Mouse (Mus musculus) limb, embryonic 12.5 days (tissue): ENCODE results near the gene Ppp1r9b. TPM values are rescaled to one million over a fixed set of nuclear protein-coding genes. Genes with fewer than 3 reads are reported as not detected.

ENCODE experiments used
- ATAC-seq: fragments of 200-750 bp; cut with Nextera tagmentation; 2 replicates; pipeline ENCODE4 v1.8.0; 2017; ENCODE audit warnings: low read depth, moderate TSS enrichment; ENCODE audit not compliant: insufficient number of reproducible peaks, insufficient read depth, low FRiP score, low TSS enrichment
- H3K27ac ChIP-seq: fragments of 300-500 bp; sonication (generic); 2 replicates; pipeline ENCODE4 v1.5.1; 2016; ENCODE audit warnings: mild to moderate bottlenecking, moderate library complexity
- H3K27me3 ChIP-seq: fragments of 300-500 bp; sonication (generic); 2 replicates; pipeline ENCODE4 v1.6.1; 2016; ENCODE audit warnings: mild to moderate bottlenecking, moderate library complexity
- H3K36me3 ChIP-seq: fragments of 300-500 bp; sonication (generic); 2 replicates; pipeline ENCODE4 v1.6.1; 2016; ENCODE audit warnings: mild to moderate bottlenecking, moderate library complexity
- H3K4me1 ChIP-seq: fragments of 300-500 bp; sonication (generic); replicated peaks from 2 replicates; pipeline ENCODE4 v1.6.1; 2016
- H3K4me2 ChIP-seq: fragments of 300-500 bp; sonication (generic); 2 replicates; pipeline ENCODE4 v1.6.1; 2016; ENCODE audit warnings: mild to moderate bottlenecking, moderate library complexity
- H3K4me3 ChIP-seq: fragments of 300-500 bp; sonication (generic); replicated peaks from 2 replicates; pipeline ENCODE4 v1.5.1; 2016; ENCODE audit warnings: mild to moderate bottlenecking
- H3K9ac ChIP-seq: fragments of 300-500 bp; sonication (generic); replicated peaks from 2 replicates; pipeline ENCODE4 v1.6.1; 2016; ENCODE audit warnings: mild to moderate bottlenecking, moderate library complexity
- H3K9me3 ChIP-seq: fragments of 300-500 bp; sonication (generic); 2 replicates; pipeline ENCODE4 v1.6.1; 2016; ENCODE audit warnings: mild to moderate bottlenecking, moderate library complexity
- WGBS: fragments of 180-500 bp; shearing (Covaris S2); methylation state at CpG from one replicate; pipeline ENCODE4 v1.1.7; 2016; 5-methylcytosine and 5-hydroxymethylcytosine counted together
- polyA plus RNA-seq: library from polyadenylated mRNA; unstranded; fragments of >200 nt; fragmentation: Nextera tagmentation; extraction: Ambion mirVana; gene quantifications from 2 replicates; pipeline ENCODE4 v1.2.1, GENCODE M21; 2016

The Ppp1r9b gene
- polyA plus RNA-seq, 1 experiment from 2014 or later: 12.0 TPM

DNA sequence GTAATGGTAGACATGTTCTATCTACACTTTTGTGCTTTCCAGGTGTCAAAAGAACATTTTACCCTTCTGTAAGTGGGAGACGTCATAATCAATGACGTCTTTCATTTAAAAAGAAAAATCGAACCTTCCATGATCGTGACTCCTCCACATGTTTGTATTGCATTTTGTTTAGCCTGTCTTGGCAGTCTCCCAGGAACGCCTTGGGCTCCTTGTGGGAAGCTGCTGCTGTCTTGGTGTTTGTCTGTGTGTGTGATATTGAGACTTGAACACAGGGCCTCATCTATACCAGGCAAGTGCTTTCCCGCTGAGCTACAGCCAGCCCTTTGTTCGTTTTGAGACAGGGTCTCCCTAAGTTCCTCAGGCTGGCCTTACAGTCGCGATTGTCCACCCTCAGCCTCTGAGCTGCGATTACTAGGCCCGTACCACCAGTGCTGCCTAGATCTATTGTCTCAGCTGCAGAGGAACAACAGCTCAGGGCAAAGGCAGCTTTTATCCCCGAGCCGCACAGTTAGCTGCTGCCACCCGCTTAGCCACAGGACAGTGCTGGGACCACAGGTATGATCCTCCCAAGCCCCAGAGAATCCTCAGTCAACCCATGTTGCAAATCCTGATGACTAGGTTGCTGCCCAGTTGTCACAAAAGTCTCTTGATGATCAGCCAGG is 47.5 kb downstream of the Ppp1r9b start:
- peaks cover 33% of the 10 kb centered on the region for H3K36me3 ChIP-seq
- WGBS: 83% methylated on average over 14 of the region's 14 CpGs
- peaks cover 18% of the 10 kb centered on the region for H3K4me1 ChIP-seq
- H3K9ac ChIP-seq: no peak overlapping the region
- H3K4me2 ChIP-seq: no peak overlapping the region
- H3K27me3 ChIP-seq: no peaks in the 10 kb centered on the region; the same call in 1 of the 2 replicates
- H3K27ac ChIP-seq: no peak overlapping the region
- H3K4me3 ChIP-seq: no peak overlapping the region
- H3K9me3 ChIP-seq: no peaks in the 10 kb centered on the region
- ATAC-seq: no peak

DNA sequence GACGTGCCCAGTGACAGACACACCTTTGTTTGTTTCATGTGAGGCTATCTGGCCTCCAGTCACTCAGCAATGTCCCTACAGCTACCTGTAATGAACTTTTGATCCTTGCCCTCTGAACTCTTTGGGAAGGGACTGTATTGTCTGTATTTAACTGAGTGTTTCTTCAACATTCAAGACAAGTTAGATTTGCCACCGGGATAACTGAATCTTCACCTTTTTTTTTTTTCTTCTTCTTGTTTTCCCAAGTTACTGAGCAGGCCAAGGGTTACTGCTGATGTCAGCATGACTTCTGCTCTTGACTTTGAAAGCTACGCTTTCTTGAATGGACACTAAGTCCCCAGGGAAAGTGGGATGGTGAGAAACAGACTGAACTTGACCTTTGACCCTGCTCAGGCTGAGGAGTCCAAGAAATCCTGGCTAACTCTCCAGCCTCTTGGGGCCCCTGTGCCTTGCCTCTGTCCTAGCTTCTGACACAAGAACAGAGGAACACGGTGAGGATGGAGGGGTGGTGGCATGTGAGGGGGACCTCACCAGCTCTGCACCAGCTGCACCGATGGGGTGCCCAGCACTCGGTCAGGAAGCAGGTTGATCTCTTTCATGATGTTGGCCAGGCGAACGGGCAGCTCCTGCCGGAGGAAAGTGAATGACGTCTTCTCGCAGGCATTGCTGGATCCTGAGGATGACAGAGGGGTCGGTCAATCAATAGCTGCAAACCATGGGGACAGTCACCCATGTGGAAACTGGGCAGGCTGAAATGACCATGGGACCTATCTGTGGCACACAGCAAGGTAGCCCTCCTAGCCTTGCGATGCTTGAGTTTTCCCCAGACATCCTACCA is 48.2 kb downstream of the Ppp1r9b start:
- no peaks in the 10 kb centered on the region; the same call in 1 of the 2 replicates for H3K27me3 ChIP-seq
- no peak overlapping the region for H3K4me2 ChIP-seq
- ATAC-seq: no peak
- H3K9ac ChIP-seq: no peak overlapping the region
- H3K9me3 ChIP-seq: no peaks in the 10 kb centered on the region
- H3K4me3 ChIP-seq: no peak overlapping the region
- H3K36me3 ChIP-seq: peaks cover 33% of the 10 kb centered on the region
- peaks cover 18% of the 10 kb centered on the region for H3K4me1 ChIP-seq
- H3K27ac ChIP-seq: no peak overlapping the region
- 84% methylated on average over 13 of the region's 13 CpGs for WGBS

DNA sequence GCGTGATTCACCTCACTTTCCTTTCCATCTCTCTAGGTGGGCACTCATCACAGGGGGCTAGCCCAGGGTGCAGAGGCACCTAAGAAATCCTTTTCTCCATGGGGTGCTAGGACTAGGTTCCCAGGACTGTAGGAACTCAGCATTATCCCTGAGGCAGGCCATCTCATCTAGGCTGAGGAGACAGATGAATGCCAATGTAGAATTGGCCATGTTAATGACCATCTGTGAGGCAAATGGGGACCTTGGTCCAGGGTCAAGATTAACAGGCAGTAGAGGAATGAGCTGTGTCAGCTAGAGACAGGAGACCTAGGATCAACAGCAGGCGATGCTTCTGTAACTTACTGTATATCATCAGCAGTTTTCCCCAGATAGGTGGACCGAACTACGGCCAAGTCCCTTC is 48.9 kb downstream of the Ppp1r9b start:
- H3K4me3 ChIP-seq: peak overlapping the region; percentile 80; the same call in 1 of the 2 replicates
- no peak overlapping the region for H3K27ac ChIP-seq
- no peak for ATAC-seq
- 78% methylated on average over 4 of the region's 4 CpGs for WGBS
- H3K36me3 ChIP-seq: peaks cover 33% of the 10 kb centered on the region
- H3K4me2 ChIP-seq: peak overlapping the region; percentile 87
- no peak overlapping the region for H3K9ac ChIP-seq
- H3K27me3 ChIP-seq: no peaks in the 10 kb centered on the region; the same call in 1 of the 2 replicates
- H3K9me3 ChIP-seq: no peaks in the 10 kb centered on the region
- H3K4me1 ChIP-seq: peaks cover 18% of the 10 kb centered on the region

DNA sequence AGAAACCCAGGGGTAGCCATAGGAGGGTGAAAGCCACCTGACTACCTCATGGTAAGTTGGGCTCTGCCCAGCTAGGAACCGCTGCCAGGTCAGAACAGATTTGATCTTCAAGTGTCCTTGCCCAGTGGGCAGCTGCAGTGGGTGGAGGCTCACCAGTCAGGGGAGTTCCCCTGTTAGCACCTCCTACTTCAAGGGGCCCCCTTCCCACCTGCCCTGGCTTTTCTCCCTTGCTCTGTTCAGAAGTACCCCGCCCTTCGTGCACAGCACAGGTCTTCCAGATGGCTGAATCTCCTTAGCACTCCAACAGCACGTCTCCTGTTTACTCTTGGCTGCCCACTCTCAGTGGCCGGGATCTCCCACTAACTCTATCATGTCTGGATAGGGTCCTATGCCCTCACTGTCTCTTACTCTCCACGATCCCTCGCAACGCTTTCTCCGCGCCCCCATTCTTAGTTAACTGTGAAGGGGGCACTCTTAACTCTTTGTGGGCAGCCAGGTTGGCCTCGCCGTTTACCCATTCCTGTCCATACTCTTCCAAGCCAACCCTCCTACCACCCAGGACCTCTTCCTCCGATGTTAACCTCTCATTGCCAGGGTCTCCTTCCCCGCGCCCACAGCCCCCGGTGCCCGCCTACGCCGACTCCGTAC is 49.8 kb downstream of the Ppp1r9b start:
- Histone ChIP-seq H3K9me3 (no peaks in the 10 kb centered on the region), H3K4me1 (peaks cover 18% of the 10 kb centered on the region), H3K27ac (peak overlapping the region; percentile 79), H3K27me3 (peaks cover 8% of the 10 kb centered on the region; the same call in 1 of the 2 replicates), H3K4me3 (peak overlapping the region; percentile 80), H3K9ac (peak overlapping the region; percentile 66), H3K4me2 (peak overlapping the region; percentile 87), H3K36me3 (peaks cover 32% of the 10 kb centered on the region)
- WGBS: 2% methylated on average over 20 of the region's 20 CpGs
- ATAC-seq: peak; percentile 38

DNA sequence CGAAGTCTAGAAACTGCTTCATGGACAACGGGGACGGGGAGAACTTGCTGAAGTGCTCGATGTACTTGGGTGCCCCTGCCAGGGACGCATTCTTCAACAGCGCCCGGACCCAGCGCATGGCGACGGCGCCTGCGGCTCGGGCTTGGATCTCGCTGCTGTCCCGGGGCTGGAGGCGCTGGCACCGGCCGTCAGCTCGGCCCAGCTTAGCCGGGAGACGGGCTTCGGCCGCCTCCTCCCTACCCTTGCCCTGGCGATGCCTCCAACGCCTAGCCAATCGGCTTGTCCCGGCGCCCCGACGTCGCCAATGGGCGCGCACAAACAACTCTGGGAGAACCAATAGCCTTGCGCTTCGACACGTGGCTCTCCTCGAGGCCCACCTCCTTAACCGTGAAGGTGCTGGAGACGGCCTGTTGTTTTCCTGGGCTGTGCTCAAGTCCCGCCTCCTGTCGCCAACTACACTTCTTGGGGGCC is 50.3 kb downstream of the Ppp1r9b start, which contains the start of gene Pdk2:
Pdk2 (minus strand) TSS at position 216 of the 471 bp plus-strand sequence.
- H3K9me3 ChIP-seq: no peaks in the 10 kb centered on the region
- peak within 1 kb of the TSS; percentile 80 for H3K4me3 ChIP-seq
- ATAC-seq: peak; percentile 98
- peaks cover 18% of the 10 kb centered on the region for H3K4me1 ChIP-seq
- peaks cover 10% of the 10 kb centered on the region; the same call in 1 of the 2 replicates for H3K27me3 ChIP-seq
- peak within 1 kb of the TSS; percentile 79 for H3K27ac ChIP-seq
- under 1% methylated on average over 41 of the region's 41 CpGs for WGBS
- H3K9ac ChIP-seq: peak within 1 kb of the TSS; percentile 66
- H3K36me3 ChIP-seq: peaks cover 26% of the 10 kb centered on the region
- peak within 1 kb of the TSS; percentile 87 for H3K4me2 ChIP-seq

DNA sequence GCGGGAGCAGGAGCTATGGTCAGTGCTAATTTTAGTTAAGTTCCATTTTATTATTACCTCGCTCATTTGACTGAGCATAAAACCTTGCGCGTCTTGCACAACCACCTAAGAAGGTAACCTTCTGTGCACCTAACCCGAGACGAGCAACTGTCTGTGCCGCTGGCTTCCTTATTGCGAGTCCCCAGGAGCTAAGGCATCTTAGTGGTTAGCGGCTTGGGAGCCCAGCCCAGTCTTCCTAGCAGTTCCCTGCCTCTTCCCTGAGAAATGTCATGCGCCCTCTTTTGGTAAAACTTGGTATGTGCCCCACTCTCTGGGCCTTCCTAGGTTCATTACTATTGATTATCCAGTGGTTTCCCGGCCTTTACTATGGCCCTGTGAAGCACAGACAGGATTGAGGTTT is 51.3 kb downstream of the Ppp1r9b start:
- under 1% methylated on average over 11 of the region's 11 CpGs for WGBS
- Histone ChIP-seq H3K36me3 (peaks cover 18% of the 10 kb centered on the region; the same call in 1 of the 2 replicates), H3K9ac (no peak overlapping the region; the same call in 1 of the 2 replicates), H3K4me3 (peak overlapping the region; percentile 80), H3K27ac (no peak overlapping the region), H3K4me2 (peak overlapping the region; percentile 87), H3K27me3 (peaks cover 10% of the 10 kb centered on the region; the same call in 1 of the 2 replicates), H3K4me1 (peaks cover 18% of the 10 kb centered on the region), H3K9me3 (no peaks in the 10 kb centered on the region)
- ATAC-seq: no peak

DNA sequence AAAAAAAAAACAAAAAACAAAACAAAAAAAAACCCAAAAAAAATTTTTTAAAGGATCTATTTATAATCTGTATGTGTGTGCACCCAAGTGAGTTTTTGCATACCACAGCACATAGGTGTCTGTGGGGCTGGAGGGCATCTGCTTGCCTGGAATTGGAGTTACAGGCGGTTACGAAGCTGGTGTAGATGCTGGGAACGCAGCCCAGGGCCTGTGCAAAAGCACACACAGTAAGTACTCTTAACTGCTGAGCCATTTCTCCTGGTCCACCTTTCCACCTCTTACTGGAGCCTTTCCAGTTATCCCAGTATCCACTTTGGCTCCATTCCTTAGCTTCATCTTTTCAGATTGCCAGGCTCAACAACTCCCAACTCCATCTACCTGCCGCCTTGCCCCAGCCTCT is 52.2 kb downstream of the Ppp1r9b start:
- H3K4me1 ChIP-seq: peaks cover 18% of the 10 kb centered on the region
- peaks cover 10% of the 10 kb centered on the region; the same call in 1 of the 2 replicates for H3K27me3 ChIP-seq
- ATAC-seq: no peak
- WGBS: 90% methylated on average over 4 of the region's 4 CpGs
- 0 out of 2 replicates have a peak, but pooled peaks cover 9% of the 10 kb centered on the region for H3K36me3 ChIP-seq
- no peak overlapping the region for H3K9ac ChIP-seq
- H3K4me2 ChIP-seq: no peak overlapping the region
- no peaks in the 10 kb centered on the region for H3K9me3 ChIP-seq
- no peak overlapping the region for H3K27ac ChIP-seq
- H3K4me3 ChIP-seq: no peak overlapping the region

DNA sequence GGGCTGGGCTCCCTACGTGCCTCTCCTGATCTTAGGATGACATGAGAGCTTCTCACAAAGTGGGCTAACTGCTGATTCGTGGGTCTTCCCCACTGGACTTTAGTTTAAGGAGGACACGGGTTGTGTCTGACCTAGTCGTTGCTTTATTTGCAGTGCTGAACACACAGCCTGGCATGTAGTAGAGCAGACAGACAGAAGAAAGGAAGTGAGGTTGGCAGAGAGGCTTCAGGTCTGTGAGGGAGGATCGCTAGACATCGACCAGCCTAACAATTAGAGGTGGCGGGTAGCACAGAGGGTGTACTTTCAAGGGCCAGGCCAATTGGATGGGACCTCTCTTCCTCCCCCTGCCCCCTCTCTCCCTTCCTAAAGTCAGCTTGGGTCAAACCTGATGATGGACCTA is 52.8 kb downstream of the Ppp1r9b start:
- H3K9ac ChIP-seq: no peak overlapping the region
- H3K4me1 ChIP-seq: peaks cover 18% of the 10 kb centered on the region
- peaks cover 10% of the 10 kb centered on the region; the same call in 1 of the 2 replicates for H3K27me3 ChIP-seq
- no peaks in the 10 kb centered on the region for H3K9me3 ChIP-seq
- H3K4me2 ChIP-seq: no peak overlapping the region
- WGBS: 49% methylated on average over 7 of the region's 7 CpGs
- ATAC-seq: no peak
- 0 out of 2 replicates have a peak, but pooled peaks cover 4% of the 10 kb centered on the region for H3K36me3 ChIP-seq
- no peak overlapping the region for H3K27ac ChIP-seq
- H3K4me3 ChIP-seq: no peak overlapping the region

DNA sequence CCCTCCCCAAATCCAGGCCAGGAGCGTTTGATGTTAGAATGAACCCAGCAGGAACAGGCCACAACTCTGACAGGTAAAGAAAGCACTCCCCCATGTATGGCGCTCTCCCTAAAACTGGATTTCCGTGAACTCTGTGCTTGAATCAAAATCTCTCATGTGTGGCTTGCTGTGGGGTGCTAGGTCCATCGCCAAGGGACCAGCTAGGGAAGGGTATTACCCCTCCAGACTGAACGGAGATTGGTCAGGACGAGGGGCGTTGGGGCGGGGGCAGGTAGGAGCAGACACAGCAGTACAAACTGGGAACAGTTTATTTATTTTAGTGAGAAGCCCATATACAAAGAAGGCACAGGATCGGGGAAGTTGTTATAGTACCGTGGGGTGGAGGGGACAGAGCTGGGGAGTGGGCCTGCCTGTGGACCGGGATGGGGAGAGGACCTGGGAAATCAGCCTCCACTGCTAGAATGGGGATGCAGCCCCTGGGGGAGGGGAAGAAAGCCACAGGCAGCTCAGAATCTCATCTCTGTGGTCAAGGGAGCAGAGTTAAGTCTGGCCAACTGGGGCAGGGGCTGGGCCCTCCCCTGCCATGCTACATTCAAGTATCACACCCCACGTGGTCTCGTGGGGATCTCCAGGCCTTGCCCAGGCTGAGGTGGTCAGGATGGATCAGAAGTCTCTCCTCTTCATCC is 53.5 kb downstream of the Ppp1r9b start:
- ATAC-seq: no peak
- Histone ChIP-seq H3K27me3 (peaks cover 10% of the 10 kb centered on the region; the same call in 1 of the 2 replicates), H3K27ac (no peak overlapping the region), H3K4me1 (peaks cover 18% of the 10 kb centered on the region), H3K9ac (no peak overlapping the region), H3K4me2 (no peak overlapping the region), H3K9me3 (no peaks in the 10 kb centered on the region), H3K36me3 (no peaks in the 10 kb centered on the region), H3K4me3 (no peak overlapping the region)
- WGBS: 51% methylated on average over 12 of the region's 13 CpGs

DNA sequence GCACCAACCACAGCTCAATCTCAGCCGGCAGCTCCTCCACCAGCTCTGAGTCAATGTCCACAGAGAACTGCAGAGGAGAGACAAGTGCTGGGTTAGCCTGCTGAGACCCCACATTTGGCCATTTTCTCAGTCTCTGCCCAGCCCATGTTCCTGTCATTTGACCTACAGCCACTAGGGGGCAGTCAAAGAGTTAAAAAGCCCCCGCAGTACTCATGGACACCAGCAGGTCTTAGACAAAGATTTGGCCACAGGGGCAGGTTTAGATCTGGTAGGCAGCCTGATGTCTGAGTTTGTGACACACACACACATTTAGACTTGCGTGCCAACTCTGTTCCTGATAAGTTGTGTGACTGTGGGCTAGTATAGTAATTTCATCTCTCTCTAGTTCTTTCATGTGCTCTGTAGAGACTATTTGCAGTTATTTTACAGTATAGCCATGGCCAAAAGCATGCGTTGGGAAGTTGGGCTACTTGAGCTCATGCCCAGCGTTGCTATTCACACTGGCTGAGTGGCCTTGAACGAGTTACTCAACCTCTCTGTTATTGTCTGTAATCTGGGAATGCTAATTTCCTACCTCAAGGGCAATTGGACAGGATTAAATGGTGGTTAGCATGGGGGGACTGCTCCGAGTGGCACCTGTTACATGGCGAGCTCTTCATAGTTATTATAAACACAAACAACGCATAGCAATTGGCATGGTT is 56.3 kb downstream of the Ppp1r9b start:
- ATAC-seq: 0 out of 2 replicates have a peak, but pooled peaks have one; percentile 35

More for the DNA sequence above, 56.3 kb downstream of the Ppp1r9b start:
- Histone ChIP-seq H3K36me3 (no peaks in the 10 kb centered on the region), H3K27ac (no peak overlapping the region), H3K4me3 (no peak overlapping the region), H3K4me1 (no peaks in the 10 kb centered on the region), H3K4me2 (no peak overlapping the region), H3K9ac (no peak overlapping the region), H3K27me3 (peaks cover 10% of the 10 kb centered on the region; the same call in 1 of the 2 replicates), H3K9me3 (no peaks in the 10 kb centered on the region)
- 57% methylated on average over 9 of the region's 9 CpGs for WGBS
